In genomic region chr7:110083386-110084165, GRCm38 (mm10) we compare ENCODE assay signal across 7 mouse cellular contexts. TPM values are rescaled to one million over a fixed set of nuclear protein-coding genes. Genes with fewer than 3 reads are reported as not detected.
DNase-seq lines count a peak whose midpoint lies in the region; ATAC-seq and TF ChIP-seq lines count a peak whose summit lies in the region.

No protein-coding gene starts in this region.

- no peak for TF ChIP-seq EP300 in lung, postnatal 0 days (IDR thresholded peaks at IDR 0.05)

- H3K27me3 ChIP-seq in lung, postnatal 0 days (replicated peaks; ENCODE audit: insufficient read depth, low read length) = no peaks in the 10 kb centered on the region

- no peak overlapping the region for H3K4me2 ChIP-seq in lung, postnatal 0 days (replicated peaks; ENCODE audit: low read depth, low read length)

- H3K27ac ChIP-seq in lung, postnatal 0 days (ENCODE audit: low read length) = no peak overlapping the region

- H3K9ac ChIP-seq in lung, postnatal 0 days (replicated peaks; ENCODE audit: low read depth) = no peak overlapping the region

- peaks cover 25% of the 10 kb centered on the region for H3K36me3 ChIP-seq in lung, postnatal 0 days (ENCODE audit: insufficient read depth, low read length)

- 61% methylated on average over 13 of the region's 13 CpGs for WGBS in lung, postnatal 0 days

- no peaks in the 10 kb centered on the region for H3K9me3 ChIP-seq in lung, postnatal 0 days (ENCODE audit: low read length)

- no peaks in the 10 kb centered on the region for H3K4me1 ChIP-seq in lung, postnatal 0 days (ENCODE audit: insufficient read depth, low read depth, low read length)

- peak; percentile 59 for DNase-seq in A20 (ENCODE audit: low read depth, low spot score)
- peak; percentile 75 for DNase-seq in CD4-positive, CD25-positive, alpha-beta regulatory T cell, adult 2 months (ENCODE audit: low read depth, low spot score)
- DNase-seq in brain, embryonic 18.5 days (ENCODE audit: low read depth, low spot score) = peak; percentile 28
- peak; percentile 22 for DNase-seq in fibroblast of lung, adult 2 months (ENCODE audit: low read depth)
- peak; percentile 74 for DNase-seq in lung, postnatal 0 days (ENCODE audit: low spot score)
- peak; percentile 49 to 61 for DNase-seq in right cerebral cortex, postnatal 10 days (ENCODE audit: low spot score in 2 of 2)

- ATAC-seq in inflammation-experienced regulatory T-cells, adult 6 months = peak; percentile 77
- ATAC-seq in lung, postnatal 0 days = no peak

- H3K4me3 ChIP-seq in lung, postnatal 0 days (ENCODE audit: low read depth, low read length) = no peak overlapping the region

- TF ChIP-seq CTCF in lung, postnatal 0 days (IDR thresholded peaks at IDR 0.05) = peak; percentile 77

RNA-seq across cellular contexts. Expression of gene Zfp143, which starts 22.6 kb away (rescaled TPM):
- polyA plus RNA-seq in inflammation-experienced regulatory T-cells, adult 6 months (2017; shearing (Covaris generic)) = 10 to 100 TPM; 35.4 to 48.6 (median 43.5) TPM
- 10.6 and 12.1 TPM in 2 replicates for polyA plus RNA-seq in lung, postnatal 0 days (2015; fragmentation: Nextera tagmentation; extraction: Ambion mirVana)

RNA-seq across cellular contexts. Expression of gene Wee1, which starts 38.3 kb away (rescaled TPM):
- 1 to 10 TPM; 1.5 to 4.5 (median 2.6) TPM for polyA plus RNA-seq in inflammation-experienced regulatory T-cells, adult 6 months (2017; shearing (Covaris generic))
- polyA plus RNA-seq in lung, postnatal 0 days (2015; fragmentation: Nextera tagmentation; extraction: Ambion mirVana) = 7.9 and 8.6 TPM in 2 replicates

Comparison
In these comparisons a context has a peak if more than half of its experiments do, and no peak if none do; other contexts are left out.
1. DNase-seq: peak in every context shown above with its lines; median percentile 75 in CD4-positive, CD25-positive, alpha-beta regulatory T cell, adult 2 months; 74 in lung, postnatal 0 days; 59 in A20; 55 in right cerebral cortex, postnatal 10 days; 28 in brain, embryonic 18.5 days; 22 in fibroblast of lung, adult 2 months.